Mouse (Mus musculus): ENCODE measurements around the gene Kcnip1. TPM values are rescaled to one million over a fixed set of nuclear protein-coding genes. Genes with fewer than 3 reads are reported as not detected.

Kcnip1 gene
- polyA plus RNA-seq, 1 experiment from 2014 or later = 4.3 TPM

- H3K27ac ChIP-seq = no peak overlapping the region
- no peak overlapping the region for H3K9ac ChIP-seq
- 0 out of 2 replicates have a peak overlapping the region, but pooled peaks have one; percentile 11 for H3K4me2 ChIP-seq
- no peak for ATAC-seq (ENCODE audit: insufficient number of reproducible peaks, low FRiP score, low TSS enrichment, low read depth)
- H3K36me3 ChIP-seq = no peaks in the 10 kb centered on the region
- peaks cover 8% of the 10 kb centered on the region for H3K27me3 ChIP-seq
- 0 out of 2 replicates have a peak, but pooled peaks cover 4% of the 10 kb centered on the region for H3K4me1 ChIP-seq
- 3% methylated on average over 15 of the region's 15 CpGs for WGBS
- H3K4me3 ChIP-seq = no peak overlapping the region
- no peaks in the 10 kb centered on the region for H3K9me3 ChIP-seq
Observed at GRCm38 (mm10) chr11:33680151-33680550, 312.8 kb downstream of the Kcnip1 start.

DNA sequence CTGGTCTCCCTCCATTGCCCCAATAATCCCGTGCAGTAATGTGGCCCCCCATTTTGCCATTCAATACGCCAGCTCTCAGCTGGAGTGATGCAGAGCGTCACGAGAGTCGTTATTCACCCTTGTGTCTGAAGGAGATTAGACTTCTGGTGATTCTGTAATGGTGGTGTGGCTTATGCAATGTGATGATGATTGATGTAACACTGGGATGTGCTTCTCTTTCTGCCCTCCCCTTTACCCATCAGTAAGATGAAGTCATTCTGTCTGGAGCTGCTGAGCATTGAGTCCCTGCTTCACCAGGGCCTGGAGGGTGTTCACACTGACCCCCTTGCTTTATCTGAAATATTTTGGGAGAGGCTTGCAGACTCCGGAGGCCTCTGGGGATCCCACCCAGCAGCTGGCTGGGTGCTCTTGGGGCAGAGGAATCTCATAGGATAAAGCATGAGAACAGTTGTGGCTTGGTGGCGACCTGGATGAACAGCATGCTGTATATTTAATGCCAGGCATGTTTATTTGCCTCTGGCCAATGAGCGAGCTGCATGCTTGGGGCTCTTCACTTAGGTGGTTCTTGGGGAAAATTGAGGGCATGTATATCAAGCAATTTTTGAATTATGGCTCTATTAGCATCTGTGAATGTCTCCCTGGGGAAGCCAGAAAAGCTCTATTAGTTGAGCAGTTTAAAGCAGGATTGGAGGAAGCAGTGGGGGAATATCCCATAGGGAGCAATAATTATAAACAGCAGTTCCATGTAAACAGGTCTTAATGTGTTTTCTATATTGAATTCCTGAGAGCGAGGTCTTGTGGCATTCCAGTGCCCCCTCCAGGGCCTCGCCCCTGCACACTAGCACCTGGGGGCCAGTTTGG, 322.6 kb downstream of the Kcnip1 start:
- no peaks in the 10 kb centered on the region for H3K27me3 ChIP-seq

GRCm38 (mm10) chr11:33668376-33668775, 324.6 kb downstream of the Kcnip1 start:
- Histone ChIP-seq H3K27ac (no peak overlapping the region), H3K9me3 (no peaks in the 10 kb centered on the region), H3K9ac (no peak overlapping the region), H3K36me3 (no peaks in the 10 kb centered on the region), H3K4me1 (no peaks in the 10 kb centered on the region), H3K4me2 (no peak overlapping the region), H3K4me3 (no peak overlapping the region), H3K27me3 (no peaks in the 10 kb centered on the region)
- no peak for ATAC-seq (ENCODE audit: insufficient number of reproducible peaks, low FRiP score, low TSS enrichment, low read depth)
- WGBS = 43% methylated on average over 6 of the region's 6 CpGs

More for the DNA sequence above, 322.6 kb downstream of the Kcnip1 start:
- no peak overlapping the region for H3K4me3 ChIP-seq
- no peak overlapping the region for H3K4me2 ChIP-seq
- no peak overlapping the region for H3K27ac ChIP-seq
- no peaks in the 10 kb centered on the region for H3K9me3 ChIP-seq
- WGBS = 40% methylated on average over 10 of the region's 10 CpGs
- H3K4me1 ChIP-seq = no peaks in the 10 kb centered on the region
- ATAC-seq (ENCODE audit: insufficient number of reproducible peaks, low FRiP score, low TSS enrichment, low read depth) = no peak
- no peaks in the 10 kb centered on the region for H3K36me3 ChIP-seq
- H3K9ac ChIP-seq = no peak overlapping the region

- WGBS = 64% methylated on average over 2 of the region's 2 CpGs
- Histone ChIP-seq H3K4me3 (no peak overlapping the region), H3K4me1 (no peaks in the 10 kb centered on the region), H3K27ac (no peak overlapping the region), H3K27me3 (no peaks in the 10 kb centered on the region), H3K9ac (no peak overlapping the region), H3K9me3 (no peaks in the 10 kb centered on the region), H3K4me2 (no peak overlapping the region), H3K36me3 (no peaks in the 10 kb centered on the region)
- no peak for ATAC-seq (ENCODE audit: insufficient number of reproducible peaks, low FRiP score, low TSS enrichment, low read depth)
Observed at GRCm38 (mm10) chr11:33663599-33663998, 329.4 kb downstream of the Kcnip1 start.

DNA sequence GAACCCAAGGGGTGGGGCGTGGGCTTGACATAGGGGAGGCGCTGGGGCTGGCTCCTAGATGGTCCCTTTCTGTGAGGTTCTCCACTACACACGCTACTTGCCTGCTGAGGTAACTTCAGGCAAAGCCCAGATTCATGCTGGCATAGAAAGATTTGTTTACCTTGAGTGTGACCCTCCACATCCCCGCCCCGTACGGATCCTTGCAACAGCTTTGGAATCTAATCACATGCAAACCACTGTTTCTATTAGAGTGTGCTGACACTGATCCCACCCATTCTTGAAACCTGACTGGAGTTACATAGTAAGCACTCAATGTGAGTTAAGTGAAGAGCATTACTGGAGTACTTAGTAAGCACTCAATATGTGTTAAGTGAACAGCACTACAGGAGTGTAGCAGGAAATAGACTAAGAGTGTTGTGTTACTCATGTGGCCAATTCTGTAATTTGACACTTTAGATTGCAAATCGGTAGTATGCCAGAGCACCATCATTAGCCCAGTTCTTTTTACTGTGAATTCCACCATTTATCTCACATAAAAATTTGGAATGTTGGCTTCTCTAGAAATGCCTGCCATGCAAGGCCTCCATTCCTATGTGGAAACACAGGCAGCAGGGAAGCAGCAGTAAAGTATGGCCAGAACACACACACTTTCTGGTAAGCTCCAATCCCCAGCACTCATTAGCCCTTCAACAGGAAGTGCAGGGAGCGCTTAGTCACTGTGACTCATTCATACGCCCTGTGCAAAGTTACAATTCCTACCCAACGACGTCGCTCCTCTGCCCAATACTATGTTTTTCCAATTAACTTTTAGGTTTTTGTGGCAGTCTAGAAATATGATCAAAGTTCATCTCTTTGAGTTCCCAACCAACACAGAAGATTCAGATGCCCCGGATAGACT, 332.7 kb downstream of the Kcnip1 start:
- no peak for ATAC-seq (ENCODE audit: insufficient number of reproducible peaks, low FRiP score, low TSS enrichment, low read depth)
- Histone ChIP-seq H3K4me1 (no peaks in the 10 kb centered on the region), H3K4me2 (no peak overlapping the region), H3K27me3 (no peaks in the 10 kb centered on the region), H3K9ac (no peak overlapping the region), H3K27ac (no peak overlapping the region), H3K36me3 (no peaks in the 10 kb centered on the region), H3K4me3 (no peak overlapping the region), H3K9me3 (no peaks in the 10 kb centered on the region)
- WGBS = 55% methylated on average over 13 of the region's 13 CpGs

GRCm38 (mm10) chr11:33655861-33656593, 336.9 kb downstream of the Kcnip1 start:
- Histone ChIP-seq H3K36me3 (no peaks in the 10 kb centered on the region), H3K4me1 (no peaks in the 10 kb centered on the region), H3K9ac (no peak overlapping the region), H3K9me3 (no peaks in the 10 kb centered on the region), H3K27ac (no peak overlapping the region), H3K4me3 (no peak overlapping the region), H3K4me2 (no peak overlapping the region), H3K27me3 (no peaks in the 10 kb centered on the region)
- 67% methylated on average over 7 of the region's 7 CpGs for WGBS
- ATAC-seq (ENCODE audit: insufficient number of reproducible peaks, low FRiP score, low TSS enrichment, low read depth) = no peak

DNA sequence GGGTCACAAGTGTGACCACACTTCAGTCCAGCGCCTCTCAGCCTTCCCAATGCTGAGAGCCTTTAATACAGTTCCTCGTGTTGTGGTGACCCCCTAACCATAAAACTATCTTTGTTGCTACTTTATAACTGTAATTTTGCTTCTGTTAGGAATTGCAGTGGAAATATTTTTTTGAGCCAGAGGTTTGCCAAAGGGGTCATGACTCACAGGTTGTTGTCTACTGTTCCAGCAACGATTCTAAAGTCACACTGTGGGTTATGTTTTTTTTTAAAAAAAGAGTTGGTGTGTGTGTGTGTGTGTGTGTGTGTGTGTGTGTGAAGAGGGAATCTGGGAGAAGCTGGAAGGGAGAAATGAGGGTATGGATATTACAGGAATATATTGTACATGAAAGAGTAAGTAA, 337.7 kb downstream of the Kcnip1 start:
- Histone ChIP-seq H3K4me2 (no peak overlapping the region), H3K27ac (no peak overlapping the region), H3K9ac (no peak overlapping the region), H3K36me3 (no peaks in the 10 kb centered on the region), H3K9me3 (no peaks in the 10 kb centered on the region), H3K4me1 (no peaks in the 10 kb centered on the region), H3K4me3 (no peak overlapping the region), H3K27me3 (no peaks in the 10 kb centered on the region)
- ATAC-seq (ENCODE audit: insufficient number of reproducible peaks, low FRiP score, low TSS enrichment, low read depth) = no peak
- 66% methylated on average over 3 of the region's 3 CpGs for WGBS

- WGBS = 68% methylated on average over 2 of the region's 2 CpGs
Observed at GRCm38 (mm10) chr11:33654485-33654884, 338.5 kb downstream of the Kcnip1 start.

GRCm38 (mm10) chr11:33649358-33649757, 343.6 kb downstream of the Kcnip1 start:
- Histone ChIP-seq H3K9ac (no peak overlapping the region), H3K4me3 (no peak overlapping the region), H3K27ac (no peak overlapping the region), H3K9me3 (no peaks in the 10 kb centered on the region), H3K27me3 (no peaks in the 10 kb centered on the region), H3K4me1 (no peaks in the 10 kb centered on the region), H3K36me3 (no peaks in the 10 kb centered on the region), H3K4me2 (no peak overlapping the region)
- ATAC-seq (ENCODE audit: insufficient number of reproducible peaks, low FRiP score, low TSS enrichment, low read depth) = no peak
- 68% methylated on average over 2 of the region's 2 CpGs for WGBS

More at GRCm38 (mm10) chr11:33654485-33654884, 338.5 kb downstream of the Kcnip1 start:
- Histone ChIP-seq H3K27me3 (no peaks in the 10 kb centered on the region), H3K9ac (no peak overlapping the region), H3K36me3 (no peaks in the 10 kb centered on the region), H3K4me3 (no peak overlapping the region), H3K4me1 (no peaks in the 10 kb centered on the region), H3K4me2 (no peak overlapping the region), H3K27ac (no peak overlapping the region), H3K9me3 (no peaks in the 10 kb centered on the region)
- no peak for ATAC-seq (ENCODE audit: insufficient number of reproducible peaks, low FRiP score, low TSS enrichment, low read depth)

DNA sequence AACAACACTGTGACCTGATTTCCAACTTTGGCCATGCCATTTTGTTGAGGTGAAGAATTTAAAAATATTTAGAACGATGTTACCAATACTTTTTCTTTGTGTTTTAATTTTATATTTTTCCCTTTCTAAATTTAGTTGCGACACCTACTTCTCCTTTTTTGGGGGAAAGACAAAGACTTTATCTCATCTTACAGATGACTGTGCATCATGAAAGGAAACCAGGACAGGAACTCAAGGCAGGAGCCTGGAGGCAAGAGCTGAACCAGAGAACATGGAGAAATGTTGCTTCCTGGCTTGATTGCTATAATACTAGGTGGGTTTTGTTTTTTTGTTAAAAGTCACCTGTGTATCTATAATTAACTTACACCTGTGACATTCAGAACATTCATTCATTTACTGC, 355.8 kb downstream of the Kcnip1 start:
- no peaks in the 10 kb centered on the region for H3K9me3 ChIP-seq
- no peaks in the 10 kb centered on the region for H3K4me1 ChIP-seq
- no peak for ATAC-seq (ENCODE audit: insufficient number of reproducible peaks, low FRiP score, low TSS enrichment, low read depth)

DNA sequence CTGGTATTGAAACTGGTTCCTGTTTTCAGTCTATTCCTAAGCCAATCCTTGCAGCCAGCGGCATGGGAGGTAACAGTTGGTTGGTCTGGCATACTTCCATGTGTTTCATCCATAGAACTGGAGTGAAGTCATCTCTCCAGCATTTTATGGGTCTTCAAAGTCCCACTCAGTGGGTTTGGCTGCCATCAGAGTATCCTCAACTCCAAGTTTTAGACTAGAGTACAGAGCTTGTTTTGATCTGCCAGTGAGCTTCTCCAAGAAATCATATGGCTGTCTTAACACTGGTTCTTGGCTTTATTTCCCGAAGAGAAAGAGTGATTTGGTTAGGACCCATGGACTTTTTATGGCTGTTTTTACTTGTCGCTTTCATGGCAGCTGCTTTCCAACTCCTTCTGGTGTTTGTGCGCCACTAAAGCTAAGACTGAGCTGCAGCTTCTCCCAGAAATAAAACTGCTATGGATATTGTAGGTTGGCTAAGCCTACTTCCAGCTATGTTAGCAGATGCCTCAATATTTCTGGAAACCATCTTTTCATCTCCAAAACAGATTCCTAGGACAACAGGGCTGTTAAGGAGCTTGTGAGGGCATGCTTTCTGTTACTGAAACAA, 365.7 kb downstream of the Kcnip1 start:
- Histone ChIP-seq H3K9me3 (no peaks in the 10 kb centered on the region), H3K4me2 (no peak overlapping the region), H3K4me3 (no peak overlapping the region), H3K9ac (no peak overlapping the region), H3K27ac (no peak overlapping the region), H3K4me1 (no peaks in the 10 kb centered on the region), H3K27me3 (no peaks in the 10 kb centered on the region), H3K36me3 (no peaks in the 10 kb centered on the region)
- ATAC-seq (ENCODE audit: insufficient number of reproducible peaks, low FRiP score, low TSS enrichment, low read depth) = no peak
- 75% methylated on average over 4 of the region's 4 CpGs for WGBS

More for the DNA sequence above, 355.8 kb downstream of the Kcnip1 start:
- H3K36me3 ChIP-seq = no peaks in the 10 kb centered on the region
- no peak overlapping the region for H3K27ac ChIP-seq
- H3K9ac ChIP-seq = no peak overlapping the region
- WGBS = 92% methylated on average over 2 of the region's 2 CpGs
- H3K27me3 ChIP-seq = no peaks in the 10 kb centered on the region
- no peak overlapping the region for H3K4me2 ChIP-seq
- no peak overlapping the region for H3K4me3 ChIP-seq

All from limb, embryonic 15.5 days (tissue).